Mouse (Mus musculus) urinary bladder, postnatal 14 days (tissue): ENCODE data around the gene Prss12.

Experiments
- DNase-seq: peaks from one replicate; pipeline ENCODE4 v3.0.0; 2021; ENCODE audit warnings: low spot score

The Prss12 gene

GRCm38 (mm10) chr3:123531124-123531523 is 84.4 kb downstream of the Prss12 start:
- no peak for DNase-seq

- no peak for DNase-seq
Observed at GRCm38 (mm10) chr3:123537279-123537678, 90.6 kb downstream of the Prss12 start.

- no peak for DNase-seq
Observed at GRCm38 (mm10) chr3:123543585-123544304, 97.0 kb downstream of the Prss12 start.

DNA sequence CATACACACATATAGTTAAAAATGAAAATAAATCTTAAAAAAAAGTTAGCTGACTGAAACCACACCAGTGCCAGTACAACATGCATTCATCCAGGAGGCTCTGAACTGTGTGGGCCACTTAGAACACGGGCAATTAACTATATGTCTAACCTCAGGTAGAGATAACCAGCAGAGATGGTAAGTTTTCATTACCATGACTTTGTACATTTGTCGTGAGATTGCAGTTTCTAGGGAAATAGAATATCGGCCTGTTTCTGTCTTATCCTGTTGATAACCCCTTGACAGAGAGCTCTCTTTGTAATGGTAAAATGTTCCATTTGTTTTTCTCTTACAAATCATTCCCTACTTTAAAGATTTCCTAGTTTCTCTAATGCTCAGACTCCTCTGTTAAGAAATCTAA is 103.8 kb downstream of the Prss12 start:
- DNase-seq: no peak

DNA sequence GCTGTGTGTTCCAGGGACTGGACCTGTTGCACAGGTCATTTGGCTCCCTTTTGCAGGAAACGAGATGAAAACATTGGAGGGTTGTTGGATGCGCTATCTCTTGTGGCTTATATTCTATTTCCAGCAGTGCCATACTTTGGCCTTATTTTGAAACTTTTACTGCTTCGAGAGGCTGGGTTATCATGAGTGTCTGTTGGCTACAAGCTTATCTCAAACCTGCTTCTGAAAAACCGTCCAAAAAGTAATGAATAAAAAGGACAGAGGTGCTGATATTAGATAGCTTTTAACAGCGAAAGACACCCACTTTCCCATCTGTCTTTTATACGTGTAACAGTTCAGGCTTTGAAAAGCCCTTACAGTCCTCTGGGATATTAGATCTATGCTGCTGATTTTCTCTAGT is 107.2 kb downstream of the Prss12 start:
- DNase-seq: no peak

GRCm38 (mm10) chr3:123555254-123555865 is 108.6 kb downstream of the Prss12 start:
- DNase-seq: no peak
